Mouse (Mus musculus): ENCODE measurements at regions not wholly inside any gene's neighbourhood (a gene's known extent, or its start where the extent isn't known, plus 50 kb on each side); places are given as distances from the start of the nearest gene placed in this dataset.

- DNase-seq = no peak
These were observed 127.8 kb downstream of the Stk31 start for GRCm38 (mm10) chr6:49523184-49523583.

GRCm38 (mm10) chr6:49523696-49524095 lies 128.3 kb downstream of the Stk31 start:
- DNase-seq = no peak

- DNase-seq = no peak
These were observed 138.6 kb downstream of the Stk31 start for GRCm38 (mm10) chr6:49533956-49534355.

- no peak for DNase-seq
These were observed 139.1 kb downstream of the Stk31 start for GRCm38 (mm10) chr6:49534551-49534950.

- DNase-seq = no peak
These were observed 149.5 kb downstream of the Stk31 start for GRCm38 (mm10) chr6:49544946-49545345.

- DNase-seq = no peak
These were observed 159.7 kb downstream of the Stk31 start for GRCm38 (mm10) chr6:49555069-49555468.

GRCm38 (mm10) chr6:49558508-49558907 lies 163.1 kb downstream of the Stk31 start:
- DNase-seq = no peak

- DNase-seq = no peak
These were observed 163.7 kb downstream of the Stk31 start for GRCm38 (mm10) chr6:49559112-49559511.

GRCm38 (mm10) chr6:49578340-49578739 lies 182.9 kb downstream of the Stk31 start:
- DNase-seq = no peak

- no peak for DNase-seq
These were observed 184.3 kb downstream of the Stk31 start for GRCm38 (mm10) chr6:49579691-49580090.

- DNase-seq = no peak
These were observed 186.8 kb downstream of the Stk31 start for GRCm38 (mm10) chr6:49582040-49582707.

- no peak for DNase-seq
These were observed 191.1 kb downstream of the Stk31 start for GRCm38 (mm10) chr6:49586553-49586952.

GRCm38 (mm10) chr6:49588677-49589076 lies 193.3 kb downstream of the Stk31 start:
- DNase-seq = no peak

GRCm38 (mm10) chr6:49590927-49591631 lies 195.7 kb downstream of the Stk31 start:
- peak; percentile 7 for DNase-seq

- DNase-seq = no peak
These were observed 196.2 kb downstream of the Stk31 start for GRCm38 (mm10) chr6:49591632-49592000.

GRCm38 (mm10) chr6:49592676-49593075 lies 197.3 kb downstream of the Stk31 start:
- DNase-seq = no peak

GRCm38 (mm10) chr6:49603201-49603600 lies 207.8 kb downstream of the Stk31 start:
- no peak for DNase-seq

GRCm38 (mm10) chr6:49603844-49604243 lies 208.4 kb downstream of the Stk31 start:
- no peak for DNase-seq

- DNase-seq = no peak
These were observed 210.6 kb downstream of the Stk31 start for GRCm38 (mm10) chr6:49606028-49606427.

- no peak for DNase-seq
These were observed 211.3 kb downstream of the Stk31 start for GRCm38 (mm10) chr6:49606626-49607158.

- no peak for DNase-seq
These were observed 198.4 kb upstream of the Npy start for GRCm38 (mm10) chr6:49624080-49624479.

- no peak for DNase-seq
These were observed 197.9 kb upstream of the Npy start for GRCm38 (mm10) chr6:49624564-49624963.

GRCm38 (mm10) chr6:49633470-49634095 lies 188.9 kb upstream of the Npy start:
- DNase-seq = no peak

- no peak for DNase-seq
These were observed 184.9 kb upstream of the Npy start for GRCm38 (mm10) chr6:49637654-49638053.

Data from lung, postnatal 14 days (tissue).